Mouse (Mus musculus): ENCODE measurements around the gene Reep6.
A peak's percentile ranks its signal among the peaks of the same experiment; 100 is the strongest.
"Not testable (repeated sequence)": the region's sequence is repeated elsewhere in the genome, so short reads cannot be mapped to it uniquely, and the experiment has no call there.

Reep6 gene

DNA sequence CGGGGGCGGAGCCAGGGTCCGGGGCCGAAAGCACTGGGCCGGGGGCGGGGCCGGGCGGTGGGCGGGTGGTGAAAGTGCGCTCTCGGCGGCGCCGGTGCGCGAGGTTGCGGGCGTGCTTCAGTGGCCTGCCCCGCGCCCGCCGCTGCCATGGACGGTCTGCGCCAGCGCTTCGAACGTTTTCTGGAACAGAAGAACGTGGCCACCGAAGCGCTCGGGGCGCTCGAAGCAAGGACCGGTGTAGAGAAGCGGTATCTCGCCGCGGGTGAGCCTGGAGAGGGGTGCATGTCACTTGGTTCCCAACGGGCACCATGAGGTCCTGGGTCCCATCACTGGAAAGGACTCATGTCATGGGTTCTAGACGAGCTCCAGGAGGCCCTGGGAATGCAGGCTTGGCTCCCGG is 331 bp downstream of the Reep6 start:
- no peak for DNase-seq (ENCODE audit: low spot score)

DNA sequence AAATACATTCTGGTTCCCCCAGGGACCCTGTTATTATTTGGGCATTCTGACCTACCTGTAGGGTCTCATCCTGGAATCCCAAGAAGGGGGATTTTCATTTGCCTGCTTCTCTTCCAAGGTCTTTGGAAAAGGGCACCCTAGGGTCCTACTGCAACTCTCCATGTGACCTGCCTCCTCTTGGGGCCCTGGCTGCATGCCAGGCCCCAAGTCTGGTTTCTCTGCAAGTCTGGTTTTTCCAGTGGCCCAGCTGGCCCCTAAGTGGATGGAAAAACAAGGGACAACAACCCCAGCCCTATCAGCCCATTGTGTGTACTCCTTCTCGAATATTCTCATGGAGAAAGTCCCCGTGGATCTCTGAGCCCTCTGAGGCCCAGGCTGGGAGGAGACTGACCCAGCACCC is 1.1 kb downstream of the Reep6 start:
- DNase-seq (ENCODE audit: low spot score) = no peak

DNA sequence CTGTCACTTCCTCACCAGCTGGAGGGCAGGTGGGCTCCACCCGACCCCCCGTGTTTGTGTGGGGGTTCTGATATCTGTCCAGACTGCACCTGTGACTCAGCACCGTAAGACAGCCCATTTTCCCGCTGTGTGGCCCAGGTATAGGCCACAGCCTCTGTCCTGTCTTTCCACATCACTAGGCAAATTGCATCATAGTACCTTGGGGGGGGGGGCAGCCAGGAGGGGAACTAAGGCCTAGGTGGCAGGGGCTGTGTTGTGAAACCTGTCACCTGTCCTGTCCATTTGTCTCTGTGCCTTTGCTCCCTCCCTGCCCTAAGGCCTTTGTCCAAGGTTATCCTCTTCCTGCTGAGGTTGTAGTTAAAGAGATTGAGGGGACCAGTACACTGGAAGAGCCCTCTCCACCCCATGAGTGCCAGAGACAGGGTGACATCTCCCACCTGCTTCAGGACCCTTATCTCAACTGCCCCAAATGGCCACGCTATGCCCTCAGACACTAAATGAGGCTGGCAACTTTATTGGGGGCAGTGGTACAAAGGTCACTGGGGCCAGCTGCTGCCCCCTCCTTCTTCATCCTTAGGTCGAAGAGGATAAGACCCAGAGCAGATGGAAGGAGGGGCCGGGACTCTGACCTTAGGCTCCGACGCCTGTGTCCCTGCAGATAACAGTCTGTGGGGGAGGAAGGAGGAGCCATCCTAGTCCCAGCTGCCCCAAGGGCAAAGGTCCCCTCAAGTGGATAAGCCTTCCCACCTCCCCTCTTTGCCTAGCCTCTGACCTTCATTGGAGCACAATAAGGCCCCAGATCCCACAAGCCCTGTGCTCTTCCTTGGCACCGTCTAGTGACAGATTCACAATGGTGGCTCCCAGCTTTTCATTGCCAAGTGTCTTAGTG is 2.1 kb downstream of the Reep6 start:
- DNase-seq (ENCODE audit: low spot score) = no peak

DNA sequence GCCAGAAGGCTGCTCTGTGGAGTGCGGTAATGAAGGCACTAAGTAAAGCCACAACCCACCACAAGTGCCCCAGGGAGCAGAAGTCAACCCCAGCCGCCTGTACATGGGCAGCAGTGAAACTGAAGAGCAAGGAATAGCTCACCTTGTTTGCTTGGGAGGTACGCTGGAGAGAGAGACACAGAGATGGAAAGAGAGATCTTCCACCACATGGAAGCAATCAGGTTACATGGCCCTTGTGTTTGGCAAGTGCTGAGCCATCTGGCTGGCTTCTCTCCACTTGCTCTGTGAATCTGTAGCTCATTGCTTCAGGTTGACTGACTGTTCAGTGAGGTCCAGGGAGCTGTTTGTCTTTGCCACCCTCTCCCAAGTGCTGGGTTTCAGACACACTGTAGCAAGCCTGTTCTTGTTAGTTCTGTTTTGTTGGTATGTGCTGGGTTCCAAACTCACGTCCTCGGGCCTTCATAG is 2.8 kb downstream of the Reep6 start:
- no peak for DNase-seq (ENCODE audit: low spot score)

DNA sequence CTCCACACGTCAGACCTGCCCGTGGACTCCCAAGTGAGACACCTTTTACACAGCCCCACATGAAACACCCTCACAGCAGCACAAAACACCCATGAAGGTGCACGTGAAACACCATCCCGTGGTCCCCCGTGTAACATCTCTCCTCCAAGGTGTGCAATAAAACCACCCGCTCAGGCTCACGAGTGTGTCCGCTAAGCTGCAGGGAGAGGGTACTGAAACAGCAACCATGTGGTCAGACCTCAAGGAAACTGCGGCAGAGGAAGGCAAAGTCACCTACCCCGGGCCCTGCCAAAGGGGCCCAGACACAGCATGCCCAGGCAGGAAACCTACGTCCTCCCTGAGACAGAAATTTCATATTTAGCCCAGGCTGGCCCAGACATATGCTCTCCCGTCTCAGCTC is 6.5 kb downstream of the Reep6 start:
- no peak for DNase-seq (ENCODE audit: low spot score)

DNA sequence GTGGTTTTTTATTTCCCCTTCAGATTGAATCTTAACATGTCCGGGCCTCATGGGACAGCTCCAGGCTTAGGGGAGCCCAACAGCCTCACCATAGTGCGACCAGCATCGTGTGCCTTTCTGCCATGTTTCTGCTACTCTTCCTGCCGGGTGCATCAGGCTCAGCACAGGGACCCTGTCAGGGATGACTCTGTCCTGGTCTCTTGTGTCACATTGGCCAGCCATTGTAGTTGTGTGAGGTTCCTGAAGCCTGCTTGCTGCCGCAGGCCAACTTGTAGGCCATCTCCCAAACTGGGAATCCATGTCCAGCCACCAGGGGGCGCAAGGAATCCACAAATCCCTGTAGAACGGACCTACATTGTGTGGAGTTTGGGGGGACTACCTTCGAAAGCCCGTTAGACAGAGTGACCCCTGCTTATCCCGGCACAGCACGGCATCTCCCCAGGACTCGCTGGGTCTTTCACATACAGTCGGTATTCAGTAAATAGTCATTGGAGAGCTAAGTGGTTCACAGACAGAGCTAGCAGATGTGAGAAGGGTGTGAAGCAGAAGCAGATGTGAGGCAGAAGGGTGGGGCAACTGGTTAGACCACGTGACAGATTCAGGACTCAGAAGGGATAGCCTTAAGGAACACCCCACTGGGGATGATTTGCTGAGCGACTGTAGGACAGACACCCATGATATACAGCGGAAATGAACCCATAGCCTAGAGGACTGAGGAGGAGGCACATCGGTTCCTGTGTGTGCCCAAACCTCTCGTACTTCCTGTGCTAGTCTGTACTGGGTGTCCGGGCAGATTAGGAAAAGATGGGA is 10.4 kb downstream of the Reep6 start:
- peak; percentile 90 for DNase-seq (ENCODE audit: low spot score)

DNA sequence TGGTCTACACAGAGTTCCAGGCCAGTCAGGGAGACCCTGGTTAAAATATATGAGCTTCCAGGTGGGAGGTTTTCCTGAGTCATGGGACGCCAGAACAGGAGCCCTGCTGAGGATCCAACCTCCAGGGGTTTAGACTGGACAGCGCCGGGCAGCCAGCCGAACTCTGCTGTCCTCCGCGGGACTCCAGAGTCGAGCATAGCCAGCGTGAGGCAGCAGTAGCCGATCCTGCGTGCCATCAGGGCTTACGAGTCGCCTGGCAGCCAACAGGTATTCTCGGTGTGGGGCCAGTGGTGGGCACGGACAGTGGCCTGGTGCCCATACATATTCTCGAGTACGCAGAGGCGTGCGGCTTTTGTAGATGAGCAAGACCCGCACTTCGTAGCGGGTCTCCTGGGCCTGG is 11.3 kb downstream of the Reep6 start:
- DNase-seq (ENCODE audit: low spot score) = no peak

DNA sequence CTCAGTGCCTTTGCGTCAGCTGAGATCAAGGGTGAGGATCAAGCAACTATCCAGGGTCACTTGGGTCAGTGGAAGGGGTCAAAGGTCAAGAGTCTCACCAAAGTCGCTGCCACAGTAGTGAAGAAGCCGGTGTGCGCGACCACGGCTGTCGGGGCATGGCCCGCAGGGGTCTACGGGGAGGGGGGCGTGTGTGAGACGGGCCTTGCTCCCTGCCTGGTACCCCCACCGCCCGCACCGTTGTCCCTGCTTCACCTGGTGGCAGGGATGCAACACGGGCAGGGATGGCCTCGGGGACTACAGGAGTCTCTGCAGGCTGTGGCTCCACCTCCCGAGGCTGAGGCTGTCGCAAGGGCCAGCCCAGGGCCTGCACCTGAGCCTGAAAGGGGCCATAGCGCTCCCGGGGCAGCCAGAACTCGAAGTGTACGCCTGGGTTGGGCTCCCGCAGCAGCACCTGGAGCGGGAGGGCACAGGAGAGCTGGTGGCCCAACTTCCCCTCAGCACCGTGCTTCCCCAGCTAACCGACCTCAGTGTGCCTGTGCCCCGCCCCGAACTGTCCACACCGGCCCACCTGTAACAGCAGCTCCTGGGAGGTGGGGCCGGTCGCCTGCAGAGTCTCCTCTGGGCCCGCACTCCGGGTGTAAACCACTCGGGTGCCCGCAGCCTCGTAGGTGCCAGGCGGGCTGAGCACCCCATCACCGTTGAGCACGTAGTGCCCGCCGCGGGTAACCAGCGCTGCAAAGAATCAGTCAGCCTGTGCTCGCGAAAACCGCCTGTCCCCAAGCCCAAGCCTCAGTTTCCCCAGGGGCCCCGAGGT is 11.9 kb downstream of the Reep6 start:
- DNase-seq (ENCODE audit: low spot score) = no peak

DNA sequence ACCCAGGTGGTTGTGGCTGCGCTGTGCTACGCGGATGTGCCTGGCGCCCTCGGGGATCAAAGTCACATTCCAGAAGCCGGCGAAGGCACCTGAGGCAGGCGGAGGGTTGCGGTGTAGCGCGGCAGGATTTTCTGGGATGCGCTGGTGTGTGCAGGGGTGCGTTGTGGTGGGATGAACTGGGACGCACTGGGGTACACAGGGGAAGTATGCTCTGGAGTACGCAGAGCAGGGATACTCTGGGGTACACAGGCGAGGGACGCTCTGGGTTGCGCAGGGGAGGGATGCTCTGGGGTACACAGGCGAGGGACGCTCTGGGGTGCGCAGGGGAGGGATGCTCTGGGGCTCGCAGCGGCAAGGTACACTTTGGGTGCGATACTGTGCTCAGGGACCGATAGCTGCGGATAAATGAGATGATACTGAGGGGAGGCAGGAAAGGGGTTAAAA is 12.6 kb downstream of the Reep6 start:
- no peak for DNase-seq (ENCODE audit: low spot score)

DNA sequence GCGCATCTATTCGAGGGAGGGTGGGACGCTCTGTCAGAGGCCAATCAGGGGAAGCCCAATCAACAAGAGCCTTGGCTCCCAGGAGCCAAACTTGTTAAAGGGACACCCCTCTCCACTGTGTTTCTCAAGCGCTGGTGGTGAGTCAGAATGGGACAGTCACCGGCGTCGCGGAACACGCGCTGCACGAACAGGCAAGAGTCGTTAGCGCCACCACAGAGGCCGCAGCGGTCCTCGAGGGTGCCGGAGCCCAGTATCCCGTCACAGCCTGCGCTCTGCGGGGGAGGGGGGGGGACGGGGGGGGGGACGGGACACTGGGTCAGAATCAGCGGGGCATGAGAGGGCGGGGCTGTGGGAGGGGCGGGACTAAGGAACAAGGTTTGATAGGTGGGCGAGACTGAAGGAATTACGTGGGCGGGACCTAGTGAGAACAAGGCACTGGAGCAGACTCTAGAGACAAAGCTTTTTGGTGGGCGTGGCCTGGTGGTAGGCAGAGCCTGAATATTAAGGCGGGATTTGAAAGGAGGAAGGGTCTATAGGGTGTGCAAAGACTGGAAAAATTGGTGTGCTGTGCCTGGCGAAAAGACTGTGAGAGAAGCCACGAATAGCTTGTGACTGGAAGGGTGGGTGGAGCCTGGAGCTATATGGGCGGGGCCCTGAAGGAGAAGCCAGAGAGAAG is 13.1 kb downstream of the Reep6 start:
- DNase-seq (ENCODE audit: low spot score) = peak; percentile 89

DNA sequence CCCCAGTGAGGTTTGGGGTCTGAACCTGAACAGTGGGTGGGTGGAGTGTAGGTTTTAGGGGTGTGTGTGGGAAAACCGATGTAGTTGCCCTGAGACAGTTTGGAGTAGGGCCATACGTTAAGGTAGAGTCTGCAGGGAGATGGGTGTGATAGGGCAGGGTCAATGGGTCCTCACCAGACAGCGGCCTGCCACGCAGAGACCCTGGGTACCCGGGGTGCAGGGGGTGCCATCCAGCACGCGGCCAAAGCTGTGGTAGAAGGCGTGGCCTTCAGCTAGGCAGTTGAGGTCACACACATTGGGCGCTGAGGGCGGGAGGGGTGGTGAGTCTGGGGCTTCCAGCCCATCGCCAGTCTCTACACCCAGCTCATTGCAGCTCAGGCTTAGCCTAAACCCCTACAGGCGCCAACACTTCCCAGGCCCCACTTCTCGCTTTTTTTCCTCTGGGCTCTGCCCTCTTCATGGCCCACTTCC is 13.7 kb downstream of the Reep6 start:
- no peak for DNase-seq (ENCODE audit: low spot score)

DNA sequence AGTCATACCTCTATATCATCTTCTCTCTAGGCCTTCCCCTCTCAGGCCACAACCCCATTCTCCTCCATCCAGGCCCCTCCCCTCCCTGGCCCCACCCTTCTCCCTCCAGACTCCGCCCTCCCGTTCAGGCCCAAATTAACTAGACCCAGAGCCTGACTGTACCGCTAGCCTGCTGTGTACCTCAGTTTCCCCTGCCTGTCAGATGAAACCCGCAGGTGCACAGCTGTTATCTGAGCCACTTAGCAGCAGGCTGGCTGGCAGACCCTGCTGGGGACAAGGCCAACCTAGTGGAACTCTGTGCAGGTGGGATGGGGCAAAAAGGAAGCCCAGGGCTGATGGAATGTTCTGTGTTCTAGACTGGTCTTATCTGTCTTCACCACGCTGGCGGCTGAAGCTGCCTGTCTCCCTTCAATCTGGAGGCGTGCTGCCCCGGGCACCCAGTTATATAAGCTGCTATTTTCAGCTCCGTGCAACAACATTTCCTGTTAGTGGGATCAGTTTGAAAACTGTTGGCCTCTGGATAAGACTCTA is 14.4 kb downstream of the Reep6 start:
- no peak for DNase-seq (ENCODE audit: low spot score)

DNA sequence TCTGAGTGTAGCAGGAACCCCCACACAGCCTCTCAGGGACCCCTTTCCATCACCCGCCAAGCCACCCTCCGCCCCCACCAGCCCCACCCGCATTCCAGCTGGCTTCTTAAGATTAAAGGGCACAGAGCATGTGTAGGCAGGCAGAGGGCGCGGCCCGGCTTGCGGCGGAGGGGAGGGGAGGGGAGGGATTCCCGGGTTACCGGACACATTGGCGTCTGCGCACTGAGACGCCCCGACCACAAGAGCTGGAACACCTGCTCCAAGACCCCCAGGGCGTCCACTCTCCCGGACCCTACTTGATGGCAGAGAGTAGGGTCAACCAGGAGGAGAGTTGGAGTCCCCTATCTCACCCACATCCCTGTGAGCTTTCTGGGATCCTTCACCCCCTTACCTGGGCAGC is 15.4 kb downstream of the Reep6 start:
- no peak for DNase-seq (ENCODE audit: low spot score)

DNA sequence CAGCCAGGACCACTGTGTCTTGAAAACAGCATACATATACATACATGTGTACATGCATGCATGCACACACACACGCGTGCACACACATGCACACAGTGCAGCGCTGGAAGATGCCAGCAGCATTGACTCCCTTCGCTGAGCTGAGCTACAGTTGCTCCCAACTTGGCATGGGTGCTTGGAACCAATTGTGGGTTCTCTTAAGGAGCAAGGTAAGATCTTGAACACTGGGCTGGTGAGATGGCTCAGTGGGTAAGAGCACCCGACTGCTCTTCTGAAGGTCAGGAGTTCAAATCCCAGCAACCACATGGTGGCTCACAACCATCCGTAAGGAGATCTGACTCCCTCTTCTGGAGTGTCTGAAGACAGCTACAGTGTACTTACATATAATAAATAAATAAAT is 16.2 kb downstream of the Reep6 start:
- not testable (repeated sequence) for DNase-seq (ENCODE audit: low spot score)

DNA sequence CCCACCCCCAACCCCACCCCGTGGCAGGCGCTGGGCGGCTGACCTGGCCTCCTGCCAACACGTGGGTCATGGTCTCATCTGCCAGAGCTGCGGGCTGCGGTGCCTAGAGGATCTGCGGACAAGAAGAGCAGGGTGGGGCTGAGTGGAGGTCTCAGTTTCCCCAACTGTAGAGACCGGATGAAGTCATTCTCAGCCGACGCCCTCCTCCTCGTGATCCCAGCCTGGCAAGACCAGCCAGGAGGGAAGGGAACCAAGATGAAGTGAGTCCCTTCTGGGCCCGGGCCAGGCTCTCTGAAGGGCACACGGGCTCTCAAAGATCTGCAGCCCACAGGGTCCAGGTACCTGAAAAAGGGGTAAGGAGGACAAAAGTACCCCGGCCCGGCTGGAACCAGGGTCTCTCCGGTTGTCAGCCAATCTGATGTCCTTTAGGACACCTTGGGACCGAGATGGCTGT is 17.8 kb downstream of the Reep6 start:
- DNase-seq (ENCODE audit: low spot score) = no peak

DNA sequence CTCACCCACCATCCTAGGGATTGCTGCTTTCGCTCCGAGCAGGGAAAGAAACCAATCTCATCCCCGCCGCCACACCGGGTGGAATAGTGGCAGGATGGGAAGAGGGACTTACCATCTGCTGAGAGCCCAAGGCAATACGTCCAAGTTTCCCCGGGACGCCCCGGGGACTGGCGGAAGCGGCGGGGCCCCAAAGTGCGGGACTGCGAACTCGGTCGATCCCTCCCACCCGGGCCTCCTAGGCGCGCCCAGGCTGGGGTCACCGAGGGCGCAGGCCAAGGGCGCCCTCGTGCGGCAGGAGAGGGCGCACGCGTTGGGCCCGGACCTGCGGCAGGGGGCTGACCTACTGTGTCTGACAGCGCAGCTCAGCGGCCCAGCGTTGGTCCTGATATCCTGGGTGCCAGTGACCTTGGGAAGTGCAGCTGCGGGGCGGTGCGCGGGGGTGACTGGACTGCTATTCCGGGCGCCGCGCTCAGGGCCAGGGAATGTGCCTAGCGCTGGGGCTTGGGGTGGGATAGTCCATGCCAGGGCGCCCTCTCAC is 18.6 kb downstream of the Reep6 start, which contains the start of gene Adamtsl5:
TSS of gene Adamtsl5 (minus strand) at position 169 of the 538 bp plus-strand sequence.
- DNase-seq (ENCODE audit: low spot score) = peak; percentile 81

DNA sequence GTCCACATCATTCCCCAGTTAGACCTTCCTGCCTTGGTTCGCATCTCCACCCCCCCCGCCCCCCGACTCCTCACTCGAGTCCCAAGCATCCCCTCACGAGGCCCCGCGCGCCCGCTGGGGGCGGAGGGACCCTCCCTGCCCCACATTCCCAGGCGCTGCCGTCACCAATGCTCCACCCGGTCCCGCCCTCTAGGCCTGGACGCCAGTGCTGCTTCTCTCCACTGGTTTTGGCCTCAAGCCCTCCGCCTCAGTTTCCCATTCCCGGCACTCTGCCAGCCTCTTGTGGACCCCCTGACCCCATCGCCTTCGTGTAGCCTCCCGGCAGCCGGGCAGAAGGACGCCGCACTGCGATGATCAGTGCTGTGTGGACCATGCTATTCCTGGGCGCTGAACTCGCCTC is 19.2 kb downstream of the Reep6 start:
- no peak for DNase-seq (ENCODE audit: low spot score)

DNA sequence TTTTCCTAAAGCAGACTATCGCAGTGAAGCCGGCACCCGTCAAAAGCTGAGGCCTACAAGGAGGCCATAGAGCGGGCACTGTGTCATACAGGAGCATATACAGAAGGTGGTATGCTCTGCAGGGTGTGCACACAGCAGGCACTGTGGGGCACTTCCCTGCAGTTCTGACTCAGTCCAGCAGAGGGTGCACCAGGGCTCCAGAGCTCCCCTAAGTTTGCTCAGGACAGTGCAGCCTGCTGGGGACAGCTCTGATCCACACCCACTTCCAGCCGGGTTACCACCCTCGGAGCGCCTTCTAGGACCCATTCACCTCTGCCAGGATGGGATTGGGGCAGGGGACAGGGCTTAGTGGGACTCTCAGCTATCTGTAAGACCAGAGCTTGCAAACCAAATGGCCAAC is 20.5 kb downstream of the Reep6 start:
- peak; percentile 92 for DNase-seq (ENCODE audit: low spot score)

DNA sequence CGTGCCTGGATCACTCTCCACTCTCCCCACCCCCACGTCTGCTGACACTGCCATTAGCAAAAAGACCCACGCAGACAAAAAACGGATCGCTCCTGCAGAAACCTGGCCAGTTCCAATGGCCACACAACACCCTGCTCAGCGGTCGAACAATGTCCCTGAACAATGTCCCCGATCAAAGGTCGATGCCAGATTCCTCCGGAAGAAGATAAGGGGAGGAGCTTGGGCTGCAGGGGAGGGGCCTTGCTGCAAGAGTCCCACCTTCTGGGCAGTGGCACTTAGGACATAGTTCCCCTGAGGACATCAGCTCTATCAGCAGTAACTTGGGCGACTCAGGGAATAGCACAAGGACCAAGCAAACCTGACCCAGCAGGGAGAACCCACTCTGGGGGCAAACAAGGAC is 22.1 kb downstream of the Reep6 start:
- DNase-seq (ENCODE audit: low spot score) = no peak

DNA sequence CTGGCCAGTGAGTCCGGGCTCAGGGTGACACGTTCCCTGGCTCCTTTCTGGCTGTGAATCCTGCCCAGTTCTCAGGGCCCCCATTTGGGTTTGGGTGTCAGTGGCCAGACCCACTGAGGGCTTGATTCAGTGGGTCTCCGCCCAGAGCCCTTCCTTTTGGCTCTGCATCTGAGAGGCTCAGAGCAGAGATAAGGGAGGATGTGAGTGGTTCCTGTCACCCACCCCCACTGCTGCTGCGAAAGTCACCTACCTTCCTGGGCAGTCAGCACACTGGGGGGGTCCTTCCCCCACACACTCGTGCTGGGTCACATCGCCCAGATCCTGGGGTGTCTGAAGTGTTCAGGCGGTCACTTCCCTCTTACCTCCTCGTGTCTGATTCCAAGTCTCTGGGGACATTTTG is 23.0 kb downstream of the Reep6 start:
- DNase-seq (ENCODE audit: low spot score) = no peak

DNA sequence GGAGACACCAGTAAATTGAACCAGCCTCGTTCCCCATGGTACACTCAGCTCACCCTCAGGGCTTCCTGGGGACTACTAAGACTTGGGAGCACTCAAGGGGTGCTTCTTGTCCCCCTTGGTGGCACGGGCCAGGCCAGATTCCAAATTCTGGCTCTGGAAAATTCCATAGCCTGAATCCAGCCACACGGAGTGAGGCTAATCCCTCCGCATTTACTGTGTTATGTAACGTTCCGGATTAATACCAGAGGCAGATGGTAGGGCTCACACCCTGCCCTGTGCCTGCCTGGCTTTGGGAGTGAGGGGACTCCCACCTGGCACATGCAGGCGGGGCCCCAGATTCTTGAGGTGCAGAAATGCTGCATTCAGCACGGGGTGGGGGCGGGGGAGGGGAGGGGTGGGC is 25.7 kb downstream of the Reep6 start:
- no peak for DNase-seq (ENCODE audit: low spot score)

Measured in embryo, embryonic 10.5 days (tissue).